Mouse (Mus musculus): ENCODE results near the gene Adgrf1. TPM values are rescaled to one million over a fixed set of nuclear protein-coding genes. Genes with fewer than 3 reads are reported as not detected.
"Not testable (repeated sequence)": the region's sequence is repeated elsewhere in the genome, so short reads cannot be mapped to it uniquely, and the experiment has no call there.

Gene Adgrf1
- polyA plus RNA-seq, 1 experiment from 2014 or later: not detected

DNA sequence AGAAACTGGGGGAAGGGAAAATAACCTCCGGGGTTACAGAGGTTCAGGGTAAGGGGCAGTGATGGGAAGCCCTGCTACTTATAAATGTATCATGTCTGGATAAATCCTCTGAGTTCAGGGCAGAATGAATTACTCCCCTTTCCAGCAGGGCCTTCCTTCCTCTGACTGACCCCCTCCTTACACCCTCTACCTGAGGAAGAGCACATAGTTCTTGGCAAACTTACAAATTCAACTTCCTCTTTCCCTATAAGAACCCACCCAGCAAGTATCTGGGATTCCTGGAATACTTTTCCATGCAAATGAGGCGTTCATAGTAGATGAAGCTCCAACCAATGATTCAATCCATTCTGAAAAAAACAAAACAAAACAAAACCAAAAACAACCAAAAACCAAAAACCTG lies 67.5 kb downstream of the Adgrf1 start:
- H3K27ac ChIP-seq (replicated peaks): no peak overlapping the region
- H3K27me3 ChIP-seq (replicated peaks; ENCODE audit: low read depth, poor library complexity, severe bottlenecking): no peaks in the 10 kb centered on the region
- H3K4me3 ChIP-seq: no peak overlapping the region
- 91% methylated on average over 2 of the region's 2 CpGs for WGBS
- H3K4me1 ChIP-seq: peaks cover 3% of the 10 kb centered on the region
- no peak for DNase-seq (ENCODE audit: low spot score)
- no peaks in the 10 kb centered on the region for H3K9me3 ChIP-seq
- no peaks in the 10 kb centered on the region for H3K36me3 ChIP-seq (replicated peaks)

DNA sequence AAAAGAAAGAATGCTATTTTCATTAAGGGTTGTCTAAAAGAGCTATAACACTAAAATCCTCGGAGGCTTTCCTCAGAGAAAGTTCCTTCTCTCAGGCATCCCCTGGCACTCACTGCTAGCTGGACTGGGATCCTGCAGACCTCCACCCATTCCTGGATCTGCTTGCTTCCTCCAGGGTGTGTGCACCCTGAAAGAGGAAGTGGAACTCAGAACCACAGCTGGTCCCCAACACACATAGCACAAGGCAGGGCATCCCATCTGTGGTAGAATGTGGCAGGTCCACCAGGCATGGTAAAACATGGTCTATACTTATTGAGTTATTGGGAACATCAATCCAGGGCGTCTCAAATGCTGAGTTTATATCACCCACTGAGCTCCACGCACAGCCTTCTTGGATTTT lies 68.2 kb downstream of the Adgrf1 start:
- H3K4me3 ChIP-seq: no peak overlapping the region
- DNase-seq (ENCODE audit: low spot score): no peak
- no peak overlapping the region for H3K27ac ChIP-seq (replicated peaks)
- no peaks in the 10 kb centered on the region for H3K36me3 ChIP-seq (replicated peaks)
- 94% methylated on average over 3 of the region's 3 CpGs for WGBS
- H3K4me1 ChIP-seq: no peaks in the 10 kb centered on the region
- H3K27me3 ChIP-seq (replicated peaks; ENCODE audit: low read depth, poor library complexity, severe bottlenecking): no peaks in the 10 kb centered on the region
- H3K9me3 ChIP-seq: no peaks in the 10 kb centered on the region

DNA sequence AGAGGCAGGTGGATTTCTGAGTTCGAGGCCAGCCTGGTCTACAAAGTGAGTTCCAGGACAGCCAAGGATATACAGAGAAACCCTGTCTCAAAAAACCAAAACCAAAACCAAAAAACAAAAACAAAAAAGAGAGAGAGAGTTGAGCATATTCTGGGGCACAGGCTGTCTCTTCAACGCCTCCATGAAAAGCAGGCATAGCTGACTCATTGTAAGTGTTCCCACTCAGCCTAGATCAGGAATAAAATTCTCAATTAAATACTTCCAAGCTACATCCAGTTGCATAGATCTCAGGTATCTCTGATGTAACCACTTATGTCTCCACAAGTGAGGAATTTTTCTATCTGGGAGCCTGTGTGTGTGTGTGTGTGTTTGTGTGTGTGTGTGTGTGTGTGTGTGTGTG lies 76.4 kb downstream of the Adgrf1 start:
- H3K27me3 ChIP-seq (replicated peaks; ENCODE audit: low read depth, poor library complexity, severe bottlenecking); H3K36me3 ChIP-seq (replicated peaks); H3K27ac ChIP-seq (replicated peaks); H3K4me3 ChIP-seq; H3K9me3 ChIP-seq; H3K4me1 ChIP-seq; DNase-seq (ENCODE audit: low spot score): not testable (repeated sequence)
- WGBS: 91% methylated on average over 2 of the region's 2 CpGs

DNA sequence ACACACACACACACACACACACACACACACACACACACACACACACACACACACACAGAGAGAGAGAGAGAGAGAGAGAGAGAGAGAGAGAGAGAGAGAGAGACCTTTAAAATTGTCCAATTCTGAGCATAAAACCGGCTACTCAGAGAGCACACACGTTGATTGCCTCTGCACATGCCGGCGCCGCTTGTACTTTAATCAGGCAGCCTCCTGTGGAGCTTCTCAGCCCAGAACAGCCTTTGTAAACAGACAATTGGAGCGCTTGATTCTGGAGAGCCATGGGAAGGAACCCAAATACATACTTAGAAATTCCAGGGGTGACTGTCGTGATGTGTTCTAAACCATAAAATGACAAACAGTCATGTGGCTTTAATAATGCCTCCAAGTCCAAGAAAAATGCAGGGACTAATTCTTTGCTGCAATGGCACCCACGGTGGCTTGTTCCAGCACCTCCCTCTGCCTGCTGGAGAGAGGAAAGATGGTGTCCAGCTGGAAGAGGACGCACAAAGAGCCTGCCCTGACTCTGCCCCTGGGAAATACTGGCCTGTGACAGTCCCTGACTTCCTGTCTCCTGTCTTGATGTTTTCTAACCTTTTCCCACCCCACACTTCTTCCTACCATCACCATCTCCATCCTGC lies 87.9 kb downstream of the Adgrf1 start:
- 21% methylated on average over 9 of the region's 9 CpGs for WGBS
- no peak overlapping the region for H3K27ac ChIP-seq (replicated peaks)

DNA sequence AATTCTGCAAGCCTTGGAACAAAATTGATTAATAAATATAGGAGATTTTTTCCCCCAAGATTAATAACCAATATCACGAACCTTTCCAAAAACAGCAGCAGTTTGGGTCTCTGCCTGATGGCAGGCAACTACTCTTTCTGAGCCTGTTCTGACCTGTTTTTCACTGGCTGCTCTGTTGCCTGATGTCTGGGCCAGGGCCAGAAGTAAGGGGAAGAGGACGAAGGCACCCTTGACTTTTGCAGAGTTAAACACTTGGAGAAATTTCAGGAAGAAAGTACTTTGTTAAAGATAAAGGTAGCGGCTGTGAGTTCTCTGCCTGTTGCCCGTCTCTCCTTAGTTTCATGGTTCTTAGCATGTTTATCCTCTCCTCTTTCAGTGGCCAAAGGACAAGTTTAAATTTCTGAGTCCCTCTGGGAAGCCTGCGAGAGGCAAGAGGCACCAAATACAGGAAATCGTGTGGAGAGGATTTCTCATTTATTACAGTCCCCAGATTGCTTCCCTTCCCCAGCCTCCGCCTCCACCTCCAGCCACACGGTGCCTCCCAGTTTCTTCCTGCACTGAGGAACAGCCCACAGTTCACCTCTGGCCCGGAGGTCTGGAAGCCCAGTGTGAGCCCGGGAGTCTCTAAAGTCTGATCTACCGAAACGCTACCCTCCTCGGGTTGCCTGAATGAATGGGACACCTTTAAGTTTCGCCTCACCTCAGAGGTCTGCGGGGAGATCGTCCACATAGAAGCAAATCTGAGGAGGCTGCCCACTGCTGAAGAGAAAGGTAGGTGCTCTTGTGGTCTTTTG lies 89.9 kb downstream of the Adgrf1 start, which contains the start of gene Adgrf5:
Adgrf5 (plus strand) TSS at position 626 of the 794 bp plus-strand sequence.
- H3K27ac ChIP-seq (replicated peaks): no peak within 1 kb of the TSS
- 0 out of 2 replicates have a peak, but pooled peaks cover 3% of the 10 kb centered on the region for H3K27me3 ChIP-seq (replicated peaks; ENCODE audit: low read depth, poor library complexity, severe bottlenecking)
- WGBS: 63% methylated on average over 16 of the region's 16 CpGs
- peak within 1 kb of the TSS; percentile 17; the same call in 1 of the 2 replicates for H3K4me3 ChIP-seq
- DNase-seq (ENCODE audit: low spot score): peak; percentile 15
- no peaks in the 10 kb centered on the region for H3K36me3 ChIP-seq (replicated peaks)
- no peaks in the 10 kb centered on the region for H3K9me3 ChIP-seq
- H3K4me1 ChIP-seq: peaks cover 22% of the 10 kb centered on the region

More for the DNA sequence above, 87.9 kb downstream of the Adgrf1 start:
- H3K27me3 ChIP-seq (replicated peaks; ENCODE audit: low read depth, poor library complexity, severe bottlenecking): no peaks in the 10 kb centered on the region
- H3K4me3 ChIP-seq: no peak overlapping the region
- H3K36me3 ChIP-seq (replicated peaks): no peaks in the 10 kb centered on the region
- DNase-seq (ENCODE audit: low spot score): no peak
- H3K4me1 ChIP-seq: peaks cover 22% of the 10 kb centered on the region
- H3K9me3 ChIP-seq: no peaks in the 10 kb centered on the region

DNA sequence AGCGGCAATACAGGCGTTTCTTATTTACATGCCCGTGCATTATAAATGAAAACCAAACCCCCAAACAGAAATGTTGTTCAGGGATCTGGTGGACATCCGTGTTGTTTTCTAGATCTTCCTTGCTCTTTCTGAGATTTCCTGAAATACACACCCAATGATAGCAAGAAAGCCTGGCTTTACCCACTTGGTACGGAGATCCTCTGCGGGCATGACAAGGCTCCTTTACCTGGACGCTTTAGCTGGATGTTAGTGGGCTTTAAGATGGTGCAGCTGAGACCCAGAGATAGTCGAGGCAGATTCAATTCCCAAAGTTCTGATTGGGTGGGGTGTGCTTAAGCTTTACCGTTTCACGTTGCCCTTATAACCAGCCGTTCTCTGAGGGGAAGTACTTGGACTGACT lies 90.9 kb downstream of the Adgrf1 start:
- Histone ChIP-seq H3K4me3 (peak overlapping the region; percentile 17; the same call in 1 of the 2 replicates), H3K36me3 (replicated peaks) (no peaks in the 10 kb centered on the region), H3K27me3 (replicated peaks; ENCODE audit: low read depth, poor library complexity, severe bottlenecking) (0 out of 2 replicates have a peak, but pooled peaks cover 3% of the 10 kb centered on the region), H3K9me3 (no peaks in the 10 kb centered on the region), H3K27ac (replicated peaks) (no peak overlapping the region), H3K4me1 (peaks cover 22% of the 10 kb centered on the region)
- no peak for DNase-seq (ENCODE audit: low spot score)
- 90% methylated on average over 11 of the region's 11 CpGs for WGBS

DNA sequence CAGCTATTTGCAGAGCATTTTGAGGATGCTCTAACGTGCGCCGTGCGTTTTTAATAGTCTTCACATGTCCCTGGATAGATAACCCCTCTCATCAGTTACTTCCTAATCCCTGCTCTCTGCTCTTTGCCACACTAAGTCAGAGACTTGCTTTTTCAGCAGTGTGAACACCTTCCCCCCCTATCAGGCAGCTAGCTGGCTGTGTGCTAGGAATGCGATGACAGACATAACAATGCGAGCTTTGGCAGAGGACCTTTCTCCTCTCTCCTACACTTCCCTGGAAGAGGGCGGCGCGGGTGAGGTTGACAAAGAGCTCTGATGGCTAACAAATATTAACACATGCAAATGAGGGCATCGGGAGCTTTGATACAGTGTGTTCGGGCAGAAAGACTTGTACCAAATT lies 92.2 kb downstream of the Adgrf1 start:
- Histone ChIP-seq H3K9me3 (no peaks in the 10 kb centered on the region), H3K27me3 (replicated peaks; ENCODE audit: low read depth, poor library complexity, severe bottlenecking) (0 out of 2 replicates have a peak, but pooled peaks cover 3% of the 10 kb centered on the region)
- WGBS: 68% methylated on average over 11 of the region's 11 CpGs

DNA sequence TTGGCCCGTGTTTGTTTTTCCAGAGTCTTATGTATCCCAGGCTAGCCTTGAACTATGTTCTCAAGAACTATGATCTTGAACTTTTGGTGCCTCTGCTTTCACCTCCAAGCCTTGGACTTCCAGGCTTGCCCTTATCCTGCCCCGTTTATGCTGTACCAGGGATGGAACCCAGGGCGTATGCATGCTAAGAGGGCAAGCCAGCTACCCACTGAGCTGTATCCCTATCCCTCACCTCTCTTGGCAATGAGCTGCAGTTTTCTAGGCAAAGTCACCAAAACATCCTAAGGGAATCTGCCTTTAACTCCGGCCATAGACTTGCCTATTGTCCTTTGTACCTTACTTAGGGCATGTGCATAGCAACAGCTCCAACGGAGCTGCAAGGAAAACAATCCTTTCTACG lies 92.8 kb downstream of the Adgrf1 start:
- Histone ChIP-seq H3K36me3 (replicated peaks) (no peaks in the 10 kb centered on the region), H3K27me3 (replicated peaks; ENCODE audit: low read depth, poor library complexity, severe bottlenecking) (0 out of 2 replicates have a peak, but pooled peaks cover 3% of the 10 kb centered on the region), H3K9me3 (no peaks in the 10 kb centered on the region), H3K27ac (replicated peaks) (no peak overlapping the region), H3K4me3 (no peak overlapping the region), H3K4me1 (peaks cover 19% of the 10 kb centered on the region)
- 66% methylated on average over 6 of the region's 6 CpGs for WGBS
- no peak for DNase-seq (ENCODE audit: low spot score)

More for the DNA sequence above, 92.2 kb downstream of the Adgrf1 start:
- H3K36me3 ChIP-seq (replicated peaks): no peaks in the 10 kb centered on the region
- H3K4me1 ChIP-seq: peaks cover 22% of the 10 kb centered on the region
- H3K27ac ChIP-seq (replicated peaks): no peak overlapping the region
- DNase-seq (ENCODE audit: low spot score): no peak
- H3K4me3 ChIP-seq: no peak overlapping the region

DNA sequence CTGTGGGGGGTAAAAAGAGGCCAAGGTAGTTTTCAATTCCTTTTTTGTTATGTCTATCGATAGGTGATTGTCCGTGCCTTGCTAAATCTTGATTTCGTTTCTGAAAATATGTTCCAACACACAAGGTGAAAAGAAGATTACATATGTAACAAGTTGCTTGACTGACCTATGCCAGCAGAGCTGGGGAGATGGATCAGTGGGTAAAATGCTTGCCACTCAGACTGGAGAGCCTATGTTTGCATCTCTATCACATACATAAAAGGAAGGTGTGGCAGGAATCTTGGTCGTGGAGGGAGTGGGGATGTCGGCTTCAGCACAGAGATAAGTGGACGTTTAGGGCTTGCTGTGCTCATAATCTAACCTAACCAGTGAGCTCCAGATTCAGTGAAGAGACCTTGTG lies 93.8 kb downstream of the Adgrf1 start:
- Histone ChIP-seq H3K9me3 (no peaks in the 10 kb centered on the region), H3K4me1 (peaks cover 11% of the 10 kb centered on the region), H3K36me3 (replicated peaks) (no peaks in the 10 kb centered on the region), H3K4me3 (no peak overlapping the region), H3K27me3 (replicated peaks; ENCODE audit: low read depth, poor library complexity, severe bottlenecking) (0 out of 2 replicates have a peak, but pooled peaks cover 3% of the 10 kb centered on the region), H3K27ac (replicated peaks) (no peak overlapping the region)
- no peak for DNase-seq (ENCODE audit: low spot score)
- WGBS: 69% methylated on average over 6 of the region's 6 CpGs

DNA sequence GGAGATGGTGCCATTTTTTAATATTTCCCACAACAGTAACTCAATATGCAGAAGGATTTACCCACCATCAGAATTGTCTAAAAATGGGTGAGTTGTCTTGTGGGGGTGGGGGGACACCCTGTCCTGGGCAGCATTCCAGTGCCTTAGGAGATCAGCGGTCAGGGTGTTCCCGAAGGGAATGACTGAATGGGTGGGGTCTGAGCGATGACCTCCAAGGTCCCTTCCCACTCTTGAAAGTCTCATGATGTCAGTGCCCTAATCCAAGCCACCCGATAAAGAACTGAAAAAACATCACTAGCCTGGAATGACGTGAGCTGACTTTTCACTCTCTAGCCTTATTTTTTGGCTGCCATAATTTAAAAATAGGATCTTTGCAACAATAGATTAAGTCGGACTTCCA lies 95.2 kb downstream of the Adgrf1 start:
- no peaks in the 10 kb centered on the region for H3K36me3 ChIP-seq (replicated peaks)
- H3K9me3 ChIP-seq: no peaks in the 10 kb centered on the region
- H3K4me1 ChIP-seq: peaks cover 6% of the 10 kb centered on the region; the same call in 1 of the 2 replicates
- H3K27ac ChIP-seq (replicated peaks): no peak overlapping the region
- H3K27me3 ChIP-seq (replicated peaks; ENCODE audit: low read depth, poor library complexity, severe bottlenecking): 0 out of 2 replicates have a peak, but pooled peaks cover 3% of the 10 kb centered on the region
- no peak for DNase-seq (ENCODE audit: low spot score)
- 88% methylated on average over 6 of the region's 6 CpGs for WGBS
- H3K4me3 ChIP-seq: no peak overlapping the region

DNA sequence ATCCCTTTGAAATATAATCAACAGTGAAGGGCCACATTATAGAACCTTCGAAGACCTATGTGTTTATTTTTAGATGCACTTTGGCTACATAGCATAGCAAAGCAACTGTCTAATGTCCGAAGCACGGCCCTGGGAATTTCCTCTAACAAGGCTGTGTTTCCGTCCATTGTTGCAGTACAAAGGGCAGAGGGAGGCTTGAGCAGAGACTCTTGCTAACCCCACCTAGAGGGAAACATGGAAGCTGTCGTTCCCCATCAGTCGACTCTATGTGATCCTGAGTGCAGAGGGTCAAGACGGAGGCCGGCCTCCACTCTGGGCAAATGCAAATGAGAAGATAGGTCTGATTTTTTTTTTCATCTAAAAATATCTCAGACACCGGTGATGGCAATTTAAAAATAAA lies 96.4 kb downstream of the Adgrf1 start:
- no peaks in the 10 kb centered on the region for H3K36me3 ChIP-seq (replicated peaks)
- no peak overlapping the region for H3K27ac ChIP-seq (replicated peaks)
- H3K27me3 ChIP-seq (replicated peaks; ENCODE audit: low read depth, poor library complexity, severe bottlenecking): 0 out of 2 replicates have a peak, but pooled peaks cover 3% of the 10 kb centered on the region
- DNase-seq (ENCODE audit: low spot score): no peak
- no peak overlapping the region for H3K4me3 ChIP-seq
- 69% methylated on average over 9 of the region's 9 CpGs for WGBS
- 0 out of 2 replicates have a peak, but pooled peaks cover 4% of the 10 kb centered on the region for H3K4me1 ChIP-seq
- H3K9me3 ChIP-seq: no peaks in the 10 kb centered on the region

DNA sequence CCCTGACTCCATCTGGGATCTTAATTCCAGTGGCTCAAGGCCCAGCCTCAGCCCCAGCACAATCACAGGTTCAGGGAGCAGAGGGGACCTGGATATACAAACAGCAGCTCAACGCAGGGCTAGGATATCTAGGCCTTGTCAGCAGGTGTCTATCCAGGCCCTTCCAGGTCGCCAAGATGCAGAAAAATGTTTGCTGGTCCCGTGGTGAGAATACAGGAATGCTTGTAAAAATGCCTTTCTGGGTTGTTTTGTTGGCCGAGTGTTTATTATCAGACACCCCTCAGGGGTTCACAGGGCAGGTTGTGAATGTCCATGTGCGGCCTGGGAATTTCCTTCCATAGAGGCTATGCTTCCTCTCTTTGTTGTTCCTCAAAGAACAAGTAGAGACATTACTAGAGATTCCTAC lies 98.0 kb downstream of the Adgrf1 start:
- Histone ChIP-seq H3K27me3 (replicated peaks; ENCODE audit: low read depth, poor library complexity, severe bottlenecking) (0 out of 2 replicates have a peak, but pooled peaks cover 3% of the 10 kb centered on the region), H3K36me3 (replicated peaks) (no peaks in the 10 kb centered on the region), H3K4me1 (no peaks in the 10 kb centered on the region), H3K9me3 (no peaks in the 10 kb centered on the region), H3K4me3 (no peak overlapping the region), H3K27ac (replicated peaks) (no peak overlapping the region)
- 67% methylated on average over 5 of the region's 5 CpGs for WGBS
- no peak for DNase-seq (ENCODE audit: low spot score)
